Mouse (Mus musculus): ENCODE measurements around the gene Nol10. TPM values are rescaled to one million over a fixed set of nuclear protein-coding genes. Genes with fewer than 3 reads are reported as not detected.

Gene Nol10
- polyA plus RNA-seq, 1 experiment: 13.2 TPM

DNA sequence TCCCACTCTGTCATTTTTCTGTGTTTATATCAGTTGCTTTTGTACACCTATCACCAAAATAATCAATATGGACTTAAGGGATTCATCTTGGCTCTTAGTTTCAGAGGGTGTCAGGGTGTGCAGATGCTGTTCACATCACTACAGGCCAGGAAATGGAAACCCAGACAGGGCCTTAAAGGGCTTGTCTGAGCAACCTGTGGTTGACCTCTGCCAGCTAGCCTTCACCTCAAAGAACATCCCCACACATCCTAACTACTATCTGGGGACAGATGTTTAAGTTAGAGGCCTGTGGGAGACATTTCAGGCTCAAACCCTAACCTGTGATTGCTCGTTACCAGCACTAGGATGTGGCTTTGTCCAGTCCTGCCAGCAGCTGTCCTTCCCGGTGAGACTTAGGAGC is 82.3 kb downstream of the Nol10 start:
- H3K36me3 ChIP-seq (ENCODE audit: control insufficient read depth, insufficient read depth): peaks cover 18% of the 10 kb centered on the region
- H3K4me3 ChIP-seq: no peak overlapping the region
- TF ChIP-seq MAX (IDR thresholded peaks at IDR 0.05; ENCODE audit: low read depth) (no peak), POLR2A (IDR thresholded peaks at IDR 0.05; ENCODE audit: insufficient read length, low read depth) (no peak), POLR2AphosphoS2 (IDR thresholded peaks at IDR 0.05; ENCODE audit: insufficient read length, low read depth) (no peak), USF1 (IDR thresholded peaks at IDR 0.05; ENCODE audit: low read depth) (no peak), MYOD1 (IDR thresholded peaks at IDR 0.05; ENCODE audit: control insufficient read depth in 1 of 3, insufficient read length in 2 of 3, low read depth in 2 of 3) (no peak), MYOG (IDR thresholded peaks at IDR 0.05; ENCODE audit: control insufficient read depth in 1 of 3, insufficient read depth in 1 of 3, insufficient read length in 2 of 3, low read depth in 2 of 3) (no peak), SRF (IDR thresholded peaks at IDR 0.05; ENCODE audit: control insufficient read depth, insufficient read length, low read depth) (no peak), CEBPB (IDR thresholded peaks at IDR 0.05; ENCODE audit: insufficient read depth, poor library complexity, severe bottlenecking) (no peak), TCF12 (IDR thresholded peaks at IDR 0.05; ENCODE audit: insufficient read depth, poor library complexity, severe bottlenecking) (no peak), E2F4 (IDR thresholded peaks at IDR 0.05; ENCODE audit: insufficient read depth) (no peak)
- H3K27me3 ChIP-seq (ENCODE audit: control insufficient read depth, insufficient read depth, insufficient read length): no peaks in the 10 kb centered on the region
- H3K79me2 ChIP-seq (ENCODE audit: control insufficient read depth, insufficient read depth): no peaks in the 10 kb centered on the region
- H3ac ChIP-seq (ENCODE audit: control insufficient read depth, insufficient read length): no peak overlapping the region
- no peak overlapping the region for H3K4me2 ChIP-seq (ENCODE audit: low read depth)

- Histone ChIP-seq H3K27me3 (ENCODE audit: control insufficient read depth, insufficient read depth, insufficient read length) (no peaks in the 10 kb centered on the region), H3K79me2 (ENCODE audit: control insufficient read depth, insufficient read depth) (no peaks in the 10 kb centered on the region), H3K4me2 (ENCODE audit: low read depth) (no peak overlapping the region), H3K36me3 (ENCODE audit: control insufficient read depth, insufficient read depth) (peaks cover 12% of the 10 kb centered on the region), H3ac (ENCODE audit: control insufficient read depth, insufficient read length) (no peak overlapping the region), H3K4me3 (no peak overlapping the region)
- TF ChIP-seq MAX (IDR thresholded peaks at IDR 0.05; ENCODE audit: low read depth) (no peak), POLR2AphosphoS2 (IDR thresholded peaks at IDR 0.05; ENCODE audit: insufficient read length, low read depth) (no peak), POLR2A (IDR thresholded peaks at IDR 0.05; ENCODE audit: insufficient read length, low read depth) (no peak), REST (IDR thresholded peaks at IDR 0.05; ENCODE audit: insufficient read depth, insufficient read length) (no peak), TCF3 (IDR thresholded peaks at IDR 0.05; ENCODE audit: insufficient read length, low read depth) (no peak), USF1 (IDR thresholded peaks at IDR 0.05; ENCODE audit: low read depth) (no peak), TCF12 (IDR thresholded peaks at IDR 0.05; ENCODE audit: insufficient read depth, poor library complexity, severe bottlenecking) (no peak), MYOD1 (IDR thresholded peaks at IDR 0.05; ENCODE audit: control insufficient read depth in 1 of 3, insufficient read length in 2 of 3, low read depth in 2 of 3) (no peak), CEBPB (IDR thresholded peaks at IDR 0.05; ENCODE audit: insufficient read depth, poor library complexity, severe bottlenecking) (no peak), SRF (IDR thresholded peaks at IDR 0.05; ENCODE audit: control insufficient read depth, insufficient read length, low read depth) (no peak), E2F4 (IDR thresholded peaks at IDR 0.05; ENCODE audit: insufficient read depth) (no peak), MYOG (IDR thresholded peaks at IDR 0.05; ENCODE audit: control insufficient read depth in 1 of 3, insufficient read depth in 1 of 3, insufficient read length in 2 of 3, low read depth in 2 of 3) (no peak)
Measured at GRCm38 (mm10) chr12:17431166-17431565, 82.9 kb downstream of the Nol10 start.

GRCm38 (mm10) chr12:17431812-17432332 is 83.6 kb downstream of the Nol10 start:
- Histone ChIP-seq H3K79me2 (ENCODE audit: control insufficient read depth, insufficient read depth) (no peaks in the 10 kb centered on the region), H3K4me2 (ENCODE audit: low read depth) (no peak overlapping the region), H3K36me3 (ENCODE audit: control insufficient read depth, insufficient read depth) (peaks cover 8% of the 10 kb centered on the region), H3ac (ENCODE audit: control insufficient read depth, insufficient read length) (no peak overlapping the region), H3K27me3 (ENCODE audit: control insufficient read depth, insufficient read depth, insufficient read length) (no peaks in the 10 kb centered on the region), H3K4me3 (no peak overlapping the region)
- no peak for TF ChIP-seq MYOG (IDR thresholded peaks at IDR 0.05; ENCODE audit: control insufficient read depth in 1 of 3, insufficient read depth in 1 of 3, insufficient read length in 2 of 3, low read depth in 2 of 3)
- no peak for TF ChIP-seq SRF (IDR thresholded peaks at IDR 0.05; ENCODE audit: control insufficient read depth, insufficient read length, low read depth)
- TF ChIP-seq REST (IDR thresholded peaks at IDR 0.05; ENCODE audit: insufficient read depth, insufficient read length): no peak
- no peak for TF ChIP-seq CEBPB (IDR thresholded peaks at IDR 0.05; ENCODE audit: insufficient read depth, poor library complexity, severe bottlenecking)
- no peak for TF ChIP-seq POLR2A (IDR thresholded peaks at IDR 0.05; ENCODE audit: insufficient read length, low read depth)
- no peak for TF ChIP-seq E2F4 (IDR thresholded peaks at IDR 0.05; ENCODE audit: insufficient read depth)
- TF ChIP-seq MYOD1 (IDR thresholded peaks at IDR 0.05; ENCODE audit: control insufficient read depth in 1 of 3, insufficient read length in 2 of 3, low read depth in 2 of 3): no peak
- no peak for TF ChIP-seq TCF3 (IDR thresholded peaks at IDR 0.05; ENCODE audit: insufficient read length, low read depth)
- no peak for TF ChIP-seq TCF12 (IDR thresholded peaks at IDR 0.05; ENCODE audit: insufficient read depth, poor library complexity, severe bottlenecking)
- no peak for TF ChIP-seq MAX (IDR thresholded peaks at IDR 0.05; ENCODE audit: low read depth)
- no peak for TF ChIP-seq POLR2AphosphoS2 (IDR thresholded peaks at IDR 0.05; ENCODE audit: insufficient read length, low read depth)
- TF ChIP-seq USF1 (IDR thresholded peaks at IDR 0.05; ENCODE audit: low read depth): no peak

DNA sequence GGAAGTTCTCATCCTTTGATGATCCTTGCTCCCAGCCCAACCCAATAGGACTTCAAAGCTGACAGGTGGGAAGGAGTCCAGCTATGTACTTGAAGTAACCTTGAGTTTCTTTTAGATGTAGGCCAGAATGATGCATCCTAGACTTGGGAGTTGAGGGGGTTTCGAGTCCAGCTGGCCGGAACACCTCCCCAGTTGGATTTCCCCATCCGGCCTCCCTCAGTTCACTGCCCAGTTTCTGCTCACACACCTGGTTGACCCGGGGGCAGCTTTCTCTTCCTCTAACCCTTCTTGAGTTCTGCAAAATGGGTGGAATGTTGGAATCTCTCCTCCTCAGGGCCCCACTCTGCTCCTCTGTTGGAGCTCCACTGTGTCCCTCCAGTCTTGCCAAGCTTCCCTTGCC is 85.5 kb downstream of the Nol10 start:
- H3ac ChIP-seq (ENCODE audit: control insufficient read depth, insufficient read length): no peak overlapping the region
- no peak overlapping the region for H3K4me3 ChIP-seq
- no peaks in the 10 kb centered on the region for H3K27me3 ChIP-seq (ENCODE audit: control insufficient read depth, insufficient read depth, insufficient read length)
- no peak overlapping the region for H3K4me2 ChIP-seq (ENCODE audit: low read depth)
- peaks cover 4% of the 10 kb centered on the region for H3K36me3 ChIP-seq (ENCODE audit: control insufficient read depth, insufficient read depth)
- H3K79me2 ChIP-seq (ENCODE audit: control insufficient read depth, insufficient read depth): no peaks in the 10 kb centered on the region
- TF ChIP-seq POLR2AphosphoS2 (IDR thresholded peaks at IDR 0.05; ENCODE audit: insufficient read length, low read depth): no peak
- no peak for TF ChIP-seq MYOG (IDR thresholded peaks at IDR 0.05; ENCODE audit: control insufficient read depth in 1 of 3, insufficient read depth in 1 of 3, insufficient read length in 2 of 3, low read depth in 2 of 3)
- no peak for TF ChIP-seq TCF3 (IDR thresholded peaks at IDR 0.05; ENCODE audit: insufficient read length, low read depth)

GRCm38 (mm10) chr12:17436471-17436870 is 88.2 kb downstream of the Nol10 start:
- Histone ChIP-seq H3K79me2 (ENCODE audit: control insufficient read depth, insufficient read depth) (no peaks in the 10 kb centered on the region), H3K27me3 (ENCODE audit: control insufficient read depth, insufficient read depth, insufficient read length) (no peaks in the 10 kb centered on the region), H3K4me3 (no peak overlapping the region), H3ac (ENCODE audit: control insufficient read depth, insufficient read length) (no peak overlapping the region), H3K4me2 (ENCODE audit: low read depth) (no peak overlapping the region), H3K36me3 (ENCODE audit: control insufficient read depth, insufficient read depth) (no peaks in the 10 kb centered on the region)
- TF ChIP-seq E2F4 (IDR thresholded peaks at IDR 0.05; ENCODE audit: insufficient read depth) (no peak), USF1 (IDR thresholded peaks at IDR 0.05; ENCODE audit: low read depth) (no peak), MAX (IDR thresholded peaks at IDR 0.05; ENCODE audit: low read depth) (no peak), SRF (IDR thresholded peaks at IDR 0.05; ENCODE audit: control insufficient read depth, insufficient read length, low read depth) (no peak), CEBPB (IDR thresholded peaks at IDR 0.05; ENCODE audit: insufficient read depth, poor library complexity, severe bottlenecking) (no peak), POLR2AphosphoS2 (IDR thresholded peaks at IDR 0.05; ENCODE audit: insufficient read length, low read depth) (no peak), MYOG (IDR thresholded peaks at IDR 0.05; ENCODE audit: control insufficient read depth in 1 of 3, insufficient read depth in 1 of 3, insufficient read length in 2 of 3, low read depth in 2 of 3) (no peak), TCF3 (IDR thresholded peaks at IDR 0.05; ENCODE audit: insufficient read length, low read depth) (no peak), TCF12 (IDR thresholded peaks at IDR 0.05; ENCODE audit: insufficient read depth, poor library complexity, severe bottlenecking) (no peak), MYOD1 (IDR thresholded peaks at IDR 0.05; ENCODE audit: control insufficient read depth in 1 of 3, insufficient read length in 2 of 3, low read depth in 2 of 3) (no peak), REST (IDR thresholded peaks at IDR 0.05; ENCODE audit: insufficient read depth, insufficient read length) (no peak), POLR2A (IDR thresholded peaks at IDR 0.05; ENCODE audit: insufficient read length, low read depth) (no peak)
